In genomic region chr8:120190810-120191413, GRCm38 (mm10) we compare ENCODE assay signal across 8 mouse cellular contexts. TPM values are rescaled to one million over a fixed set of nuclear protein-coding genes. Genes with fewer than 3 reads are reported as not detected.
DNase-seq lines count a peak whose midpoint lies in the region; ATAC-seq and TF ChIP-seq lines count a peak whose summit lies in the region.

No protein-coding gene starts in this region.

- intact Hi-C loops in left cerebral cortex, postnatal 10 days (cut with DNase I): no loop called here

- H3K36me3 ChIP-seq in embryonic facial prominence, embryonic 10.5 days (replicated peaks): no peaks in the 10 kb centered on the region
- H3K36me3 ChIP-seq in intestine, postnatal 0 days (ENCODE audit: control insufficient read depth, insufficient read depth): no peaks in the 10 kb centered on the region

- H3K9me3 ChIP-seq in embryonic facial prominence, embryonic 10.5 days: no peaks in the 10 kb centered on the region; the same call in 1 of the 2 replicates
- H3K9me3 ChIP-seq in intestine, postnatal 0 days (ENCODE audit: control insufficient read depth): no peaks in the 10 kb centered on the region

- H3K4me2 ChIP-seq in intestine, postnatal 0 days (replicated peaks; ENCODE audit: low read depth): peak overlapping the region; percentile 51

- peak; percentile 24; the same call in 1 of the 2 replicates for TF ChIP-seq CTCF in intestine, postnatal 0 days (IDR thresholded peaks at IDR 0.05; ENCODE audit: low read depth)

- peak; percentile 99 for DNase-seq in adrenal gland, postnatal 14 days
- DNase-seq in embryonic facial prominence, embryonic 10.5 days (ENCODE audit: low spot score): peak; percentile 80
- DNase-seq in left cerebral cortex, postnatal 10 days (ENCODE audit: extremely low spot score in 1 of 2, low spot score in 2 of 2): peak; percentile 73 to 93
- peak; percentile 96 for DNase-seq in skeletal muscle tissue, adult 2 months (ENCODE audit: low read depth, low spot score)
- no peak for DNase-seq in thymus, postnatal 4 days

- H3K9ac ChIP-seq in intestine, postnatal 0 days (ENCODE audit: low read depth, low read length): no peak overlapping the region; the same call in 1 of the 2 replicates

- peaks cover 45% of the 10 kb centered on the region for H3K4me1 ChIP-seq in embryonic facial prominence, embryonic 10.5 days
- H3K4me1 ChIP-seq in intestine, postnatal 0 days (replicated peaks; ENCODE audit: control insufficient read depth, insufficient read depth, low read length): no peaks in the 10 kb centered on the region

- H3K27ac ChIP-seq in embryonic facial prominence, embryonic 10.5 days (replicated peaks): peak overlapping the region; percentile 86
- H3K27ac ChIP-seq in intestine, postnatal 0 days (ENCODE audit: low read depth, low read length): peak overlapping the region; percentile 35; the same call in 1 of the 2 replicates

- peak; percentile 70 for ATAC-seq in granulocyte monocyte progenitor cell, adult 5-6 weeks (replicated peaks; ENCODE audit: poor library complexity, severe bottlenecking)
- peak; percentile 76 for ATAC-seq in intestine, postnatal 0 days
- ATAC-seq in megakaryocyte progenitor cell, adult 5-6 weeks (replicated peaks; ENCODE audit: poor library complexity): peak; percentile 23; the same call in 1 of the 2 replicates

- WGBS in embryonic facial prominence, embryonic 10.5 days: 62% methylated on average over 20 of the region's 20 CpGs
- WGBS in intestine, postnatal 0 days: 29% methylated on average over 20 of the region's 20 CpGs

- H3K27me3 ChIP-seq in embryonic facial prominence, embryonic 10.5 days (replicated peaks; ENCODE audit: low read depth, poor library complexity, severe bottlenecking): no peaks in the 10 kb centered on the region; the same call in 1 of the 2 replicates
- no peaks in the 10 kb centered on the region for H3K27me3 ChIP-seq in intestine, postnatal 0 days (replicated peaks; ENCODE audit: control insufficient read depth, insufficient read depth, low read length)

- peak overlapping the region; percentile 36 for H3K4me3 ChIP-seq in embryonic facial prominence, embryonic 10.5 days
- no peak overlapping the region for H3K4me3 ChIP-seq in intestine, postnatal 0 days (ENCODE audit: low read depth, low read length)

RNA-seq across cellular contexts. Expression of gene Fam92b, which starts 13.6 kb away (rescaled TPM):
- total RNA-seq in adrenal gland, postnatal 14 days (2021): 1.0 and 1.1 TPM in 2 replicates
- 0.83 and 0.86 TPM in 2 replicates for polyA plus RNA-seq in embryonic facial prominence, embryonic 10.5 days (2016; fragmentation: Nextera tagmentation; extraction: Ambion mirVana)
- not detected in 2 replicates for total RNA-seq in granulocyte monocyte progenitor cell, adult 5-6 weeks (2014; fragmentation: Nextera tagmentation)
- total RNA-seq in granulocyte monocyte progenitor cell, adult 5-6 weeks (2017): not detected in 2 replicates
- 0.29 TPM in 1 of 2 replicates, not detected in the other for polyA plus RNA-seq in intestine, postnatal 0 days (2015; fragmentation: Nextera tagmentation; extraction: Ambion mirVana)
- total RNA-seq in left cerebral cortex, postnatal 10 days (2021): under 1 TPM; 0.39 to 0.61 TPM
- not detected in 2 replicates for total RNA-seq in megakaryocyte progenitor cell, adult 5-6 weeks (2015)
- total RNA-seq in megakaryocyte progenitor cell, adult 5-6 weeks (2017): not detected in 2 replicates

RNA-seq across cellular contexts. Expression of gene Gse1, which starts 37.3 kb away (rescaled TPM):
- 29.9 and 33.9 TPM in 2 replicates for total RNA-seq in adrenal gland, postnatal 14 days (2021)
- 9.9 and 10.2 TPM in 2 replicates for polyA plus RNA-seq in embryonic facial prominence, embryonic 10.5 days (2016; fragmentation: Nextera tagmentation; extraction: Ambion mirVana)
- total RNA-seq in granulocyte monocyte progenitor cell, adult 5-6 weeks (2014; fragmentation: Nextera tagmentation): 32.7 and 40.9 TPM in 2 replicates
- total RNA-seq in granulocyte monocyte progenitor cell, adult 5-6 weeks (2017): 6.9 and 8.4 TPM in 2 replicates
- 6.4 and 7.8 TPM in 2 replicates for polyA plus RNA-seq in intestine, postnatal 0 days (2015; fragmentation: Nextera tagmentation; extraction: Ambion mirVana)
- 10 to 100 TPM; 41.7 to 45.3 TPM for total RNA-seq in left cerebral cortex, postnatal 10 days (2021)
- total RNA-seq in megakaryocyte progenitor cell, adult 5-6 weeks (2015): 32.0 and 32.6 TPM in 2 replicates
- 10.0 and 11.2 TPM in 2 replicates for total RNA-seq in megakaryocyte progenitor cell, adult 5-6 weeks (2017)

Comparison
In these comparisons a context has a peak if more than half of its experiments do, and no peak if none do; other contexts are left out.
1. ATAC-seq: peak in every context shown above with its lines; median percentile 76 in intestine, postnatal 0 days; 70 in granulocyte monocyte progenitor cell, adult 5-6 weeks; 23 in megakaryocyte progenitor cell, adult 5-6 weeks.